Mouse (Mus musculus) limb, embryonic 13.5 days (tissue): Measurements from ENCODE around the gene Cldn34a. TPM values are rescaled to one million over a fixed set of nuclear protein-coding genes. Genes with fewer than 3 reads are reported as not detected.
"Not testable (repeated sequence)": the region's sequence is repeated elsewhere in the genome, so short reads cannot be mapped to it uniquely, and the experiment has no call there.

Experiments
- ATAC-seq: fragments of 200-750 bp; cut with Nextera tagmentation; 2 replicates; pipeline ENCODE4 v1.8.0; 2017; ENCODE audit warnings: low read depth, moderate number of reproducible peaks, moderate TSS enrichment; ENCODE audit not compliant: low FRiP score
- H3K27ac ChIP-seq: fragments of 300-500 bp; sonication (generic); 2 replicates; pipeline ENCODE4 v1.5.1; 2015; ENCODE audit warnings: inconsistent platforms, mild to moderate bottlenecking, moderate library complexity
- H3K27me3 ChIP-seq: fragments of 300-500 bp; sonication (generic); 2 replicates; pipeline ENCODE4 v1.6.1; 2015; ENCODE audit warnings: mild to moderate bottlenecking, inconsistent platforms
- H3K36me3 ChIP-seq: fragments of 300-500 bp; sonication (generic); 2 replicates; pipeline ENCODE4 v1.6.1; 2015; ENCODE audit warnings: inconsistent platforms, mild to moderate bottlenecking, moderate library complexity
- H3K4me1 ChIP-seq: fragments of 300-500 bp; sonication (generic); 2 replicates; pipeline ENCODE4 v1.6.1; 2015; ENCODE audit warnings: inconsistent platforms
- H3K4me2 ChIP-seq: fragments of 300-500 bp; sonication (generic); replicated peaks from 2 replicates; pipeline ENCODE4 v1.6.1; 2015; ENCODE audit warnings: inconsistent platforms, mild to moderate bottlenecking, moderate library complexity
- H3K4me3 ChIP-seq: fragments of 300-500 bp; sonication (generic); 2 replicates; pipeline ENCODE4 v1.5.1; 2015; ENCODE audit warnings: moderate library complexity, mild to moderate bottlenecking, inconsistent platforms
- H3K9ac ChIP-seq: fragments of 300-500 bp; sonication (generic); 2 replicates; pipeline ENCODE4 v1.6.1; 2015; ENCODE audit warnings: mild to moderate bottlenecking, inconsistent platforms
- H3K9me3 ChIP-seq: fragments of 300-500 bp; sonication (generic); 2 replicates; pipeline ENCODE4 v1.6.1; 2016; ENCODE audit warnings: inconsistent platforms
- WGBS: fragments of 180-500 bp; shearing (Covaris S2); methylation state at CpG from one replicate; pipeline ENCODE4 v1.1.7; 2015; 5-methylcytosine and 5-hydroxymethylcytosine counted together
- polyA plus RNA-seq: library from polyadenylated mRNA; unstranded; fragments of >200 nt; fragmentation: Nextera tagmentation; extraction: Ambion mirVana; gene quantifications from 2 replicates; pipeline ENCODE4 v1.2.1, GENCODE M21; 2015

Gene Cldn34a
- polyA plus RNA-seq, result not detected in 2 replicates

DNA sequence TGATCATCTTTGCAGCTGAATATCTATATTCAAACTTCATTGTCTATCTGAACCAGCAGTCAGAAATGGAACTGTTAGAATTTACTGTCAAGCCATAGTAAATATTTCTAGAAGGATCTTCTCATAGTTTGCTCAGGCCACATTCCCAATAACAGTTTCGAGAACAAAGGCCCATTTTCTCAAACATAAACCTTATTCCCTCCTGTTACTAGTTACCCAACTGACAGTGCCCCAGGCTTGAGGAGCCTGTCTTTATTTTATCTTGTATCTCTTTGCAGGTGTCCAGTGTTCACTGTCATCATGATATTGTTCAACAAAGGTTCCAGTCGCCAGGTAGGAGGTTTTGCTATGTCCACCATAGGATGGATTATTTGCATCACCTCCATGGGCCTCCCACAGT is at the start of gene Cldn34a:
Gene Cldn34a (plus strand): TSS at position 301 of the 400 bp plus-strand sequence.
- H3K27me3 ChIP-seq, result peaks cover 26% of the 10 kb centered on the region
- no peak within 1 kb of the TSS for H3K4me2 ChIP-seq
- H3K4me3 ChIP-seq, result no peak within 1 kb of the TSS
- H3K9ac ChIP-seq, result no peak within 1 kb of the TSS
- H3K9me3 ChIP-seq, result no peaks in the 10 kb centered on the region
- no peak for ATAC-seq
- H3K4me1 ChIP-seq, result no peaks in the 10 kb centered on the region
- H3K36me3 ChIP-seq, result no peaks in the 10 kb centered on the region
- H3K27ac ChIP-seq, result no peak within 1 kb of the TSS
- 76% methylated on average over 2 of the region's 2 CpGs for WGBS

DNA sequence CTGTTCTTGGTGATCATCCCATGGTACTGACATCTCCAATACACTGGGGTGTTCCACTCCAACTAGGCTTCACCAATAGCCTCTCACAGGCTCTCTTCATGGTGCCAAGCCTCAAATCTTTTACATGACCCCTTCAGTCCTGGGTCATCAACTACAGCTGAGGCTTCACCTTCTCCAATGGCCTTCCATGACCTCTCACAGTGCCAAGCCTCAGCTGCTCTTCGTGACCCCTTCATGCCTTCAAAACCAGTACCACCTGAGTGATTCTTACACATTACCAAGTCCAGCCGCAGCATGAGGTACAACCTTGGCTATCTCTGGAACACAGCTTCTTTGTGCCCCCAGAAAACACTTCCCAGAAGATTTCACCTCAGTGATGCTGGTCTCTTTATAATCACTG is 44.5 kb upstream of the Cldn34a start:
- H3K9me3 ChIP-seq, H3K9ac ChIP-seq, H3K4me2 ChIP-seq, H3K27ac ChIP-seq, H3K27me3 ChIP-seq, H3K36me3 ChIP-seq, H3K4me1 ChIP-seq, ATAC-seq, H3K4me3 ChIP-seq: not testable (repeated sequence)
- WGBS, result 72% methylated on average over 2 of the region's 2 CpGs

DNA sequence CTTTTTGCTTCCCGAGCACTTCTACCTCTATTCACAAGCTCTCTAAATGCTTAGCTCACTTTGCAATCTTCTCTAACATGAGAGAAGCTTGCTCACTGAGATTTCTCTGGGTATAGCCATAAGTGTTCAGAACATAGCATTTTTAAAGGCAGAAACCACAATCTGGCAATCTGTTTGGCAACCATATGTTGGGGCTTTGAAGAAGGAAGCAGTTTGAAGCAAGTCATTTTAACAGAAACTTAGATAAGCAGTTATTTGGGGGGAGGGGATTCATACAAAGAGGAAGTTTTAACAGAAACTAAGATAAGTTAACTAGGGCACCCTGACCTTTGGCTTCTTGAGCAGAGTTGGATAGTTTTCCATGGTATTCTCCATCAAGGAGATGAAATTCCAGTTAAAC is 17.4 kb upstream of the Cldn34a start:
- Histone ChIP-seq H3K36me3 (no peaks in the 10 kb centered on the region), H3K4me1 (no peaks in the 10 kb centered on the region), H3K4me3 (no peak overlapping the region), H3K27me3 (peaks cover 40% of the 10 kb centered on the region), H3K9ac (no peak overlapping the region), H3K9me3 (no peaks in the 10 kb centered on the region), H3K27ac (no peak overlapping the region), H3K4me2 (no peak overlapping the region)
- WGBS, result 73% methylated on average over 1 of the region's 1 CpGs
- no peak for ATAC-seq

DNA sequence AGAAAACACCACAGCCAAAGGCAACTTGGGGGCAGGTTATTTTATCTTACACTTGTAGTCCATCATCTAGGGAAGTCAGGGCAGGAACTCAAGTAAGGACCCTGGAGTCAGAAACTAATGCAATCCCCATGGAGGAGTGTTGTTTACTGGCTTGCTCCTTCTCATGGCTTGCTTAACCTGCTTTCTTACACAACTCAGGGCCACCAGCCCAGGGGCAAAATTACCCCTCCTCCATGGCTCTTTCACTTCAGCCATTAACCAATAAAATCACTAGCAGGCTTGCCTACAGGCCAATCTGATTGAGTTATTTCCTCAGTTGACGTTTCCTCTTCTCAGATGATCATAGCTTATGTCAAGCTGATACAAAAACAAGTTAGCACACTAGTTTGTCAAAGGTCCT is 15.0 kb upstream of the Cldn34a start:
- ATAC-seq, result no peak
- Histone ChIP-seq H3K27ac (no peak overlapping the region), H3K36me3 (no peaks in the 10 kb centered on the region), H3K4me2 (no peak overlapping the region), H3K27me3 (peaks cover 26% of the 10 kb centered on the region; the same call in 1 of the 2 replicates), H3K9ac (no peak overlapping the region), H3K4me1 (no peaks in the 10 kb centered on the region), H3K9me3 (no peaks in the 10 kb centered on the region), H3K4me3 (no peak overlapping the region)
- WGBS, result 56% methylated on average over 1 of the region's 1 CpGs

DNA sequence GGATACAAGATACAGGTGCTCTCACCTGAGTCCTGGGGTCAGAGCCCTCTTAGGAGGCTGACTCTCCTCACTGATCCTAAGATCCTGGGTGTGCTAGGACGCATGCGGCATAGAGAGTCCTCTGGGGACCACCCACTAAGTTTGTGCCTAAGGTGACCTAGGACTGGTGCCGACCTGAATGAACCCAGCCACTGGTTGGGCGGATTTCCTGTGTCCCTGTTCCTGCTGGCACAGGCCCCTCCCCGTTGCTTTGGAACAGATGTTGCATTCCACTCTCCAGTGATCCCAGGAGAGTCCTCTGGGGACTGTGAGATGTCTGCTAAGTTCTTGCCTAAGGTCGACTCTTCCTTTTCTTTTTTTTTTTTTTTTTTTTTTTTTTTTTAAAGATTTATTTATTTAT is 5.7 kb upstream of the Cldn34a start:
- no peak overlapping the region for H3K4me3 ChIP-seq
- H3K9ac ChIP-seq, result no peak overlapping the region
- no peaks in the 10 kb centered on the region for H3K36me3 ChIP-seq
- WGBS, result 66% methylated on average over 6 of the region's 6 CpGs
- H3K27me3 ChIP-seq, result peaks cover 12% of the 10 kb centered on the region
- no peak for ATAC-seq
- H3K4me2 ChIP-seq, result no peak overlapping the region
- H3K4me1 ChIP-seq, result no peaks in the 10 kb centered on the region
- H3K9me3 ChIP-seq, result no peaks in the 10 kb centered on the region
- H3K27ac ChIP-seq, result no peak overlapping the region

Other genes starting within 250 kb of the Cldn34a start
- 23.3 and 25.5 TPM in 2 replicates for gene Kantr, start 235.8 kb upstream of the Cldn34a start, polyA plus RNA-seq
- 37.6 and 39.2 TPM in 2 replicates for gene Tspyl2, start 220.9 kb upstream of the Cldn34a start, polyA plus RNA-seq
- gene Gpr173, start 194.6 kb upstream of the Cldn34a start, polyA plus RNA-seq, result 4.8 and 5.2 TPM in 2 replicates
- gene Shroom2, start 206.1 kb downstream of the Cldn34a start, polyA plus RNA-seq, result 5.8 and 6.3 TPM in 2 replicates
- gene Gpr143, start 218.6 kb downstream of the Cldn34a start, polyA plus RNA-seq, result 0.14 and 0.23 TPM in 2 replicates